Mouse (Mus musculus) ovary, postnatal 10 days (tissue): ENCODE measurements at regions not wholly inside any gene's neighbourhood (a gene's known extent, or its start where the extent isn't known, plus 50 kb on each side); places are given as distances from the start of the nearest gene placed in this dataset.

Source experiments
- DNase-seq: peaks from one replicate; pipeline ENCODE4 v3.0.0; 2022; ENCODE audit warnings: low spot score

DNA sequence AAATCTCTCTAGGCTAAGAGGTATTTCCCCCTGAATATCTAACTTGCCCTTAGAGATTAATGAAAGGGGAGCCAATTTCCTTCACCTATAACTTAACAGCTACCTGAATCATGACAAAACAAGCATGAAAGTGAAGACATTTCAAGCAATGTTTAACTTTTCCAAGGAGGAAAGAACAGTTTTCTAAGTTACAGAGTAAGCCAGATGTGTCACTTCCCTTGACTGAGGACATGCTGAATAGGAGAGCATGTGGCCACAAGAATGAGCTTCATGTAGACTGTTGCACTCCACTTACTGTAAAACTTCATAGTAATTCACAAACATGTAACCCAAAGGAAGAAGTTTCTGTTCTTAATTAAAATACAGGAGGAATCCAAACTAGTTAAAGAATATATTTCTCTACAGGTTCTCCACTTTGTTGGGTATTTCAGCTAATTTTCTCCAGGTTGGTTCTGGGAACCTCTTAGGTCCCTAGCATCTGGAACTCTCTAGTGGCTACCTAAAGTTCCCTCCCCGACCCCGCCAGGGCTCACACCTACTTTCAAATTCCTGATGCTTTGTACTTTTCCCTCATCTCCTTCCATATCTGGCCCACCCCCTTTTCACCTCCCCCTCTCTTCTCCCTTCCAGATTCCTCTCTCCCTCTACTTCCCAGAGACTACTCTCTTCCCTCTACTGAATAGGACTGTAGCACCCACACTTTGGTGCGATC is 142.0 kb upstream of the Tyrp1 start:
- DNase-seq = no peak

DNA sequence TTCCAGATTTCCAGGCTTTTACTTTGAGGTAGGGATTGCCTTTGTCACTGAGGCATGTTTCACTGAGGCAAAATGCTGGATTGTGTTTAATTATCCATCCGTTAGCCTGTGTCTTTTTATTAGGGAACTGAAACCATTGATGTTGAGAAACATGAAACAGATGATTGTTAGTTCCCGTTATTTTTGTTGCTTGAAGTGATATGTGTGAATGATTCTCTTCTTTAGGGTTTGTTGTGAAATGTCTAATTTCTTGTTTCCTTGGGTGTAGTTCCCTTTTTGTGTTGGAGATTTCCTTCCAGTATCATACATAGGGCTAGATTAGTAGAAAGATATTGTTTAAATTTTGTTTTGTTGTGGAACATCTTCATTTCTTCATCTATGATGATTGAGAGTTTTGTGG is 121.2 kb upstream of the Tyrp1 start:
- DNase-seq = no peak

DNA sequence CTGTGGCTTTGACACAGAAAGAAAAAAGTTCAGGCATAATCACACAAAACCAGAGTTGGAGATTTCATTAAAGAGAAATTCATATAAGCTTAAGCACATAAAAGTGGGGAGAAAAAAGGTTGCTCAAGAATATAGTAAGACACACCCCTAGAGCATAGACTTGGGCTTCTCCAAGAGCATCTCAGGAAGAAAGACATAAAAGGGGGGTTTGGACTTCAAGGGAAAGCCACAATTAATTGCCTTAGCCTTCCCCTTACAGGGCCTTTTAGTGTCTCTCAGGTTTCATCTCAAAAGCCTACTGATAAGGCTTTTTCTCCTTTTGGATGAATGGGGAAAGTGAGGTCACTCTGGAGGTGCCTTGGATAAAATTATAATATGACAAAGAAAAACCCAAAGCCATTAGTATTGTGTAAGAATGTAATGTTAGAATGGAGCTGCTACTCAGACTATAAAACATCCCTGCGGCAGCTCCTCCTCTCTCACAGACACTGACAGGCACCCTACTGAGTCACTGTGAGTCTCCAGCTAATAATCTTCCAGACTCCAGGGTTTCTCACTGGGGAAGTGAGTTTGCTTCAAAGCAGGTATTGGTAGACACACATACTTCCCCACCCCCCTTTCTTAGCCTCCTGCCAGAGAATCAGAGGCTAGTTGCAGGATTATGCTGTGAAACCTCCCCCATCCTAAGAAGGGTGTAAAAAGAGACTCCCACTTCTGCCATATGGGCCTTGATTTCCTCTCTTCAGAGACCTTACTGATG is 88.8 kb upstream of the Tyrp1 start:
- DNase-seq = no peak

DNA sequence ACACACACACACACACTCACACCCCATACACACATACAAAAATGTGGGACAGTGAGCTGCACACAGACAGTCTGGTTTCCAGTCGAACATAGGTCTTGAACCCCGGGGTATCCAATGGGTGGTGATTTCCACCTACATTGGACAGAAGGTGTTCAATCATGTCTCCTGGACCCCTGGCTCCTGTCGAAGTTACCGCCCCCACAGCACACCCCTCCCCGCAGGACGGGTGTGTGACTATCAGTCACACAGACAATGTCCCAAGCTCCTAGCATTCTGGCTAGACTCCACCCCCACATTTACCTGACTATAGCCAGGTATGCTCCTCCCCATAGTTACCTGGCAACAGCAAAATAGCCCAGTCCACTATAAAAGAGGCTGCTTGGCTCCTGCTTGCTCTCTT is 81.7 kb upstream of the Tyrp1 start:
- DNase-seq = no peak

DNA sequence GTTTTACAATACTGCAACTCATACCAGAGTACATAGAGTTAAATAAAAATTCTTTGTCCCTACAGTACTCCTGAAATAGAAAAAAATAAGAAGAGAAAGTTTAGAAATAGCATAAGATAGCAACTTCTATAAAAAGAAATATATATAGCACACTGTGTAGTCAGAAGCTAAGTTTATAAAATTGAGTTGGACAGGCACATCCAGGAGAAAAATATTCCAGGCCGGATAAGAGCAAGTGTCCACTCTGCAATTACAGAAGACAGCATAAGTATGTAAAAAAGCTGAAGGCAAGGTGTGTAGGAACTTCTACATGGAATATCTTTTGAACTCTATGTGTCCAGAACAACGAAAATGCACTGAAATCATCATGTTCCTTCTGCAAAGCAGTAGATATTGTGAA is 77.8 kb upstream of the Tyrp1 start:
- no peak for DNase-seq

- DNase-seq = no peak
Measured at GRCm38 (mm10) chr4:80764024-80764423, 69.9 kb upstream of the Tyrp1 start.

DNA sequence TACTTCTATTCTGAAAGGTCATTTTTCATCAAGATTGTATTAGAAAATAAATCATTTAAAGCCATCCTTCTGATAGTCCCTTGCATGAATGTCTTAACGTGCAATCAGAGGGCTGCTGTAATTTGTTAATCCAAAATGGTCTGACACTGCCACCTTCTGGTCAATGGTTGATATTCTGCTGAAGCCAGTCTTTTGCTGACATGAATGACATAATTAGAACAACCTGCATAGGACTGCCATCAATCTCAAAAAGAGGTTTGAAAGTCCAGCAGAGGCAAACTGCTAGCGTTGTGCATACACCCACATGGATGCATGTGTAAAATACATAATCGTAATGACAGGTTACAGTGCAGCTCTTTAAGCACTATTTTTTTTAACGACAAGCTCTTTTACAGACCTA is 68.1 kb upstream of the Tyrp1 start:
- DNase-seq = peak; percentile 4

- DNase-seq = no peak
Measured at GRCm38 (mm10) chr4:80767447-80767846, 66.5 kb upstream of the Tyrp1 start.
